Mouse (Mus musculus) ES-Bruce4 (cell line): ENCODE data around the gene Arhgap8. TPM values are rescaled to one million over a fixed set of nuclear protein-coding genes. Genes with fewer than 3 reads are reported as not detected.
A peak's percentile ranks its signal among the peaks of the same experiment; 100 is the strongest.
"Not testable (repeated sequence)": the region's sequence is repeated elsewhere in the genome, so short reads cannot be mapped to it uniquely, and the experiment has no call there.

Experiments used
- H3K27ac ChIP-seq: 2 replicates; pipeline ENCODE4 v1.5.1; 2012; ENCODE audit warnings: low read length, inconsistent platforms; ENCODE audit not compliant: insufficient read depth
- H3K27me3 ChIP-seq: 2 replicates; pipeline ENCODE4 v1.6.1; 2012; ENCODE audit warnings: mild to moderate bottlenecking, low read length, inconsistent platforms; ENCODE audit not compliant: control insufficient read depth, poor library complexity, insufficient read depth, severe bottlenecking
- H3K36me3 ChIP-seq: 2 replicates; pipeline ENCODE4 v1.6.1; 2012; ENCODE audit warnings: inconsistent platforms, mild to moderate bottlenecking, low read length, moderate library complexity; ENCODE audit not compliant: control insufficient read depth, poor library complexity, insufficient read depth, severe bottlenecking
- H3K4me1 ChIP-seq: one replicate; pipeline ENCODE4 v1.8.1; 2011; ENCODE audit warnings: low read length; ENCODE audit not compliant: control insufficient read depth, insufficient read depth
- H3K4me3 ChIP-seq: 2 replicates; pipeline ENCODE4 v1.5.1; 2011; ENCODE audit warnings: low read depth, mild to moderate bottlenecking, low read length
- H3K9ac ChIP-seq: 2 replicates; pipeline ENCODE4 v1.6.1; 2012; ENCODE audit warnings: low read depth, mild to moderate bottlenecking, inconsistent platforms; ENCODE audit not compliant: poor library complexity, severe bottlenecking
- H3K9me3 ChIP-seq: replicated peaks from 2 replicates; pipeline ENCODE4 v1.6.1; 2012; ENCODE audit warnings: mild to moderate bottlenecking, low read length, inconsistent platforms; ENCODE audit not compliant: control insufficient read depth, poor library complexity, insufficient read depth, severe bottlenecking
- CTCF ChIP-seq: IDR thresholded peaks from one replicate; pipeline ENCODE4 v1.8.1; 2011; ENCODE audit warnings: low read depth, low read length
- EP300 ChIP-seq: IDR thresholded peaks from 2 replicates; pipeline ENCODE4 v1.6.1; 2011; ENCODE audit warnings: low read depth, low read length; ENCODE audit not compliant: insufficient read depth
- POLR2A ChIP-seq: IDR thresholded peaks from one replicate; pipeline ENCODE4 v1.8.1; 2011; ENCODE audit warnings: low read length; ENCODE audit not compliant: insufficient read depth
- polyA plus RNA-seq: library from polyadenylated mRNA; stranded (reverse); fragments of >200 nt; gene quantifications from 2 replicates; pipeline ENCODE4 v1.2.4, GENCODE M21; 2011; ENCODE audit warnings: low read depth; ENCODE audit not compliant: missing spikeins, insufficient read depth, insufficient read length

Arhgap8 gene
- polyA plus RNA-seq, 1 experiment: 41.1 TPM

DNA sequence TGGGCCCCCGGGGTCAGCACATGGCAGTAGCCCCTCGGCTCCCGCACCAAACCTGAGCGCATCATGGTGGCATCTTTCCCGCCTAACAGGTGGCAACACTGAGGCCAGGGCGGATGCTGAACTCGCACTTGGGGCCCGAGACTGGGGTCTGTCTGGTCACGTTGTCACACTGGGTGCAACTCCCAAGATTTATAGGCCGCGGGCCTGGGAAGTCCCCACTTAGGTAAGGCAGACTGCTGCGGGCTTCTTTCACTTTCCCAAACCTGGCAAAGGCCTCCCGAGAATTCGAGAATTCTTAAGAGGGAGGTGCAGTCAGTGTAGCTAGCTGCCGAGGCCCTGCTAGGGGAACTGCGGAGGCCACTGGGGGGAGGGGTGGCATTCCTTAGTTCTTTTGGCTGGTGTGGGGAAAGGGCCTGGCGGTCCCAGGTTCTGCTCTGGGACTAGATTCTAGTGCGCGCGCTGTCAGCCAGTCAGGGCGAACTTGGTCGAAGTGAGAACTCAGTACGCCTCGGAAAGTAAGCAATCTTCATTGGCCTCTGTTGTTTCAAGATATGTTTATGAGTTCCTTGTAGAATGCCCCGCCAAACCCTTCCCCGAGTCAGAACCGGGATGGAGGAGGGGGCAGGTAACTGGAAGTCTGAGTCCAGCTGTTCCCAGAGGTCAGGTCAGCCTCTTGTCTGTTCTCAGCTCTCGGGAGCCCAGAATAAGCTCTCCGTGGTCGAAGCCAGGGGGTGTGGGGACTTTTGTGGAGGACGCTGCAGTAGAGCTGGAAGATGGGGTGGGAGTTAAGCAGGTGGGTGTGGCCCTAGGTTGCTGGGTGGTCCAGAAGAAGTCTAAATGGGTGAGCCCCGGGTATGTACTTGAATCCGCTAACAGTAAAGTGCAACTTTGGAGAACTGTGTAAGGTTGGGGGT is 696 bp downstream of the Arhgap8 start:
- no peaks in the 10 kb centered on the region for H3K27me3 ChIP-seq
- H3K4me3 ChIP-seq: peak overlapping the region; percentile 58
- peak overlapping the region; percentile 35 for H3K27ac ChIP-seq
- TF ChIP-seq EP300 (0 out of 2 replicates have a peak, but pooled peaks have one; percentile 13), POLR2A (no peak)
- no peaks in the 10 kb centered on the region for H3K9me3 ChIP-seq
- H3K36me3 ChIP-seq: no peaks in the 10 kb centered on the region
- H3K9ac ChIP-seq: peak overlapping the region; percentile 35
- peaks cover 4% of the 10 kb centered on the region for H3K4me1 ChIP-seq

DNA sequence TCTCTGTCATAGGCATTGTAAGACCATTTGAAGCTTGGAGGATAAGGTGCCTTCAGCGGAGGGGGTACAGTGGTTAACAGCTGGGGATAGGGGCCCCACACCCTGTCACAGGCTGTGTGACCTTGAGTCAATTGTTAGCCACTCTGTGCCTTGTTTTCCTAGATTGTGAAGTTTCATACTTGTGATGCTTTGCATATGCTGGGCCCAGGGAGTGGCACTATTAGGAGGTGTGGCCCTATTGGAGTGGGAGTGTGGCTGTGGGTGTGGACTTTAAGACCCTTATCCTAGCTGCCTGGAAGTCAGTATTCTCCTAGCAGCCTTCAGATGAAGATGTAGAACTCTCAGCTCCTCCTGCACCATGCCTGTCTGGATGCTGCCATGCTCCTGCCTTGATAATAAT is 3.8 kb downstream of the Arhgap8 start:
- peak overlapping the region; percentile 73 for H3K27ac ChIP-seq
- H3K27me3 ChIP-seq, H3K9me3 ChIP-seq, H3K36me3 ChIP-seq, H3K4me3 ChIP-seq, H3K9ac ChIP-seq: not testable (repeated sequence)
- H3K4me1 ChIP-seq: peaks cover 12% of the 10 kb centered on the region
- peak; percentile 74; the same call in 1 of the 2 replicates for TF ChIP-seq EP300

DNA sequence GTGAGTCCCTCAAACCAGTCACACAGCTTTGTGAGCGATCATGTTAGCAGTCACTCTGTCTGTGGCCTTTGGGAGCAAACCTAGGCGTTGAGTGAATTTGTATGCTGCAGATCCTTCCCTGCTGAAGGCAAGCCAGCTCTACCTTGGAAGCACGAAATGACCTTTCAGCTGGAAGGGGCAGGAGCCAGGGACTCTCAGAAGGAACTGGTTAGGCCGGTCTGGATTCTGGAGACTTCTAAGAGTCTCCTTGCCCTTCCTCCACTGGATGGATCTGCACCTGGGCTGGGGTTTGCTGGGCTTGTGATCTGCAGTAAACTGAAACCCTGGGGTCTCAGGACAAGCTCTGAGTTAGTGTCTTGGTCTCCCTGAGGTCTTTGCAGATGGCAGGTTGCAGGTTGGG is 4.3 kb downstream of the Arhgap8 start:
- TF ChIP-seq EP300 (peak; percentile 79), POLR2A (no peak), CTCF (no peak)
- Histone ChIP-seq H3K27ac (peak overlapping the region; percentile 73), H3K36me3 (no peaks in the 10 kb centered on the region), H3K4me3 (no peak overlapping the region), H3K27me3 (no peaks in the 10 kb centered on the region), H3K9me3 (no peaks in the 10 kb centered on the region), H3K9ac (no peak overlapping the region), H3K4me1 (peaks cover 14% of the 10 kb centered on the region)

DNA sequence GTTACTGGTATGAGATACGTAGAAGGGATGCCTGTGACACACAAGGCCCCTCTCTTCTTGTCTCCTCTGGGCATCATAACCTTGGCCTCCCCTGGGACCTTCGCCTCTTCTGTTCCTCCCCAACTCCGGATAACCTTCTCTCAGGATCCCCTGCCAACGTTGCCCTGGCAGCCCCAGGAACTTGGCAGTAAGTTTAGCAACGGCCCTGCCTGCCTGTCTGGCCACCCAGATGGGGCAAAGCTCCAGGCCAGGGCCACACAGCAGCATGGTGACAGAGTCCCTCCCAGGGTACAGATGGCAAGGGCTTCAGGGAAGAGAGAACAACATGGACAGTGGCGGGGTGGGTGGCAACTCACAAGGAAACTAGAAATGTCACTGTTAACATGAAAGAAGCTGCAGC is 9.8 kb downstream of the Arhgap8 start:
- Histone ChIP-seq H3K9me3 (no peaks in the 10 kb centered on the region), H3K4me3 (no peak overlapping the region), H3K4me1 (peaks cover 10% of the 10 kb centered on the region), H3K27me3 (no peaks in the 10 kb centered on the region), H3K36me3 (no peaks in the 10 kb centered on the region), H3K9ac (no peak overlapping the region), H3K27ac (no peak overlapping the region)
- TF ChIP-seq CTCF (no peak), EP300 (no peak), POLR2A (no peak)

GRCm38 (mm10) chr15:84730893-84731292 is 11.0 kb downstream of the Arhgap8 start:
- TF ChIP-seq EP300 (no peak), POLR2A (no peak), CTCF (no peak)
- Histone ChIP-seq H3K9ac (no peak overlapping the region), H3K27me3 (no peaks in the 10 kb centered on the region), H3K27ac (no peak overlapping the region), H3K9me3 (no peaks in the 10 kb centered on the region), H3K4me1 (peaks cover 7% of the 10 kb centered on the region), H3K36me3 (no peaks in the 10 kb centered on the region), H3K4me3 (no peak overlapping the region)

DNA sequence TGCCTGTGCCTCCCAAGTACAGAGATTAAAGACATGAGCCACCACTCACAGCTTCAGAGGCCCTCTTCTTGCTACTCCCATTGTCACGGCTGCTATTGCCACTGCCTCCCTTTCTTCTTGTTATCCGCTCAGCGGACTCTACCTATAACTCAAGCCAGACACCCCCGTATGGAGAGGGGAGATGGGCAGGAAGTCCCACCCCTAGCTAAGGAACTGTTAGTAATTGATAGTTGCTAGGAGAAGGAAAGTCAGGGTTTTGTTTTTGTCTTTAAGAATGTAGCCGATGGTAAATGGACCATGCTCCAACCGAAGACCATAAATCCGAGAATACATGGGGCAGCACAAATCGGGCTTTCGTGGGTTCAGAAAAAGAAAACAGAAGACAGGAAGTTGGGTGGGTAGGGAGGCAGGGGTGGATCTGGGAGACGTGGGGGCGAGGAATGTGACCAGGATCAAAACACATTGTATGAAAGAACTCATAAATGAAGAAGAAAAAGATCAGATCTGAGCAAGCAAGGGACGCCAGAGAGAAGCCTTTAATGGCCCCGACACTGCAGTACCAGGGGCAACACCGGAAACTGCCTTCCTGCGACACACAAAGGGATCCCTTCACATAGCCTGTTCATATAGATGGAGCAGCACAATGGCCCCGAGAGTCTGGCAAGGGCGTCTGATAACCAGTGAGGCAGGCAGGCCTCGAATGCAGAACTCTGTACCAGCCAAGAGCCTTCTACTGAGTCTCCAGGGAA is 12.0 kb downstream of the Arhgap8 start:
- Histone ChIP-seq H3K27ac (no peak overlapping the region), H3K36me3 (0 out of 2 replicates have a peak, but pooled peaks cover 2% of the 10 kb centered on the region), H3K9ac (no peak overlapping the region), H3K27me3 (no peaks in the 10 kb centered on the region), H3K9me3 (no peaks in the 10 kb centered on the region), H3K4me3 (no peak overlapping the region), H3K4me1 (peaks cover 7% of the 10 kb centered on the region)
- TF ChIP-seq EP300 (no peak), CTCF (no peak), POLR2A (no peak)
